Mouse (Mus musculus) midbrain, postnatal 0 days (tissue): ENCODE measurements around the gene Armcx4. TPM values are rescaled to one million over a fixed set of nuclear protein-coding genes. Genes with fewer than 3 reads are reported as not detected.
A peak's percentile ranks its signal among the peaks of the same experiment; 100 is the strongest.
"Not testable (repeated sequence)": the region's sequence is repeated elsewhere in the genome, so short reads cannot be mapped to it uniquely, and the experiment has no call there.

Source experiments
- ATAC-seq: fragments of 200-750 bp; cut with Nextera tagmentation; 2 replicates; pipeline ENCODE4 v1.8.0; 2017; ENCODE audit warnings: moderate number of reproducible peaks, mild to moderate bottlenecking, moderate TSS enrichment, moderate library complexity; ENCODE audit not compliant: low FRiP score
- DNase-seq: peaks from one replicate; pipeline ENCODE4 v3.0.0-alpha.2; 2015; ENCODE audit warnings: low spot score
- H3K27ac ChIP-seq: fragments of 300-500 bp; sonication (generic); 2 replicates; pipeline ENCODE4 v1.5.1; 2014; ENCODE audit warnings: low read depth, mild to moderate bottlenecking, low read length, mixed read lengths
- H3K27me3 ChIP-seq: fragments of 300-500 bp; sonication (generic); 2 replicates; pipeline ENCODE4 v1.6.1; 2014; ENCODE audit warnings: low read length, control low read depth, mixed read lengths; ENCODE audit not compliant: insufficient read depth
- H3K36me3 ChIP-seq: fragments of 300-500 bp; sonication (generic); 2 replicates; pipeline ENCODE4 v1.6.1; 2014; ENCODE audit warnings: low read length, control low read depth, mixed read lengths; ENCODE audit not compliant: insufficient read depth
- H3K4me1 ChIP-seq: fragments of 300-500 bp; sonication (generic); 2 replicates; pipeline ENCODE4 v1.6.1; 2014; ENCODE audit warnings: mild to moderate bottlenecking, control low read depth, antibody characterized with exemption, low read length, mixed read lengths; ENCODE audit not compliant: insufficient read depth
- H3K4me2 ChIP-seq: fragments of 300-500 bp; sonication (generic); 2 replicates; pipeline ENCODE4 v1.6.1; 2014; ENCODE audit warnings: low read depth, mild to moderate bottlenecking, low read length, mixed read lengths; ENCODE audit not compliant: poor library complexity, severe bottlenecking
- H3K4me3 ChIP-seq: fragments of 300-500 bp; sonication (generic); 2 replicates; pipeline ENCODE4 v1.5.1; 2014; ENCODE audit warnings: low read depth, mild to moderate bottlenecking, low read length, moderate library complexity
- H3K9ac ChIP-seq: fragments of 300-500 bp; sonication (generic); replicated peaks from 2 replicates; pipeline ENCODE4 v1.6.1; 2014; ENCODE audit warnings: mild to moderate bottlenecking, low read length, moderate library complexity, mixed read lengths; ENCODE audit not compliant: poor library complexity, severe bottlenecking
- H3K9me3 ChIP-seq: fragments of 300-500 bp; sonication (generic); 2 replicates; pipeline ENCODE4 v1.6.1; 2016; ENCODE audit warnings: low read length, control low read depth
- CTCF ChIP-seq: IDR thresholded peaks from 2 replicates; pipeline ENCODE4 v1.5.1; 2016; ENCODE audit warnings: antibody characterized with exemption, mild to moderate bottlenecking
- WGBS: fragments of 180-500 bp; shearing (Covaris S2); extraction: QIAGEN DNeasy Blood & Tissue Kit; methylation state at CpG from one replicate; pipeline ENCODE4 v1.1.7; 2014; 5-methylcytosine and 5-hydroxymethylcytosine counted together
- polyA plus RNA-seq: library from polyadenylated mRNA; unstranded; fragments of >200 nt; fragmentation: Nextera tagmentation; extraction: Ambion mirVana; gene quantifications from 2 replicates; pipeline ENCODE4 v1.2.1, GENCODE M21; 2015
- total RNA-seq: library from RNA; depleted of rRNA; stranded (reverse); fragments of >200 nt; gene quantifications from 2 replicates; pipeline ENCODE4 v1.2.3, GENCODE M21; 2014

Gene Armcx4
- total and polyA plus RNA-seq, 2 experiments from 2014 or later, result 6.0 to 15.0 TPM

- no peak for TF ChIP-seq CTCF
- Histone ChIP-seq H3K36me3 (peaks cover 14% of the 10 kb centered on the region; the same call in 1 of the 2 replicates), H3K4me2 (no peak overlapping the region), H3K27ac (no peak overlapping the region), H3K9me3 (no peaks in the 10 kb centered on the region), H3K27me3 (no peaks in the 10 kb centered on the region; the same call in 1 of the 2 replicates), H3K4me3 (no peak overlapping the region), H3K4me1 (no peaks in the 10 kb centered on the region), H3K9ac (no peak overlapping the region)
- DNase-seq (no peak), ATAC-seq (no peak)
- 85% methylated on average over 10 of the region's 10 CpGs for WGBS
Observed at GRCm38 (mm10) chrX:134690871-134691539, 4.7 kb downstream of the Armcx4 start.

DNA sequence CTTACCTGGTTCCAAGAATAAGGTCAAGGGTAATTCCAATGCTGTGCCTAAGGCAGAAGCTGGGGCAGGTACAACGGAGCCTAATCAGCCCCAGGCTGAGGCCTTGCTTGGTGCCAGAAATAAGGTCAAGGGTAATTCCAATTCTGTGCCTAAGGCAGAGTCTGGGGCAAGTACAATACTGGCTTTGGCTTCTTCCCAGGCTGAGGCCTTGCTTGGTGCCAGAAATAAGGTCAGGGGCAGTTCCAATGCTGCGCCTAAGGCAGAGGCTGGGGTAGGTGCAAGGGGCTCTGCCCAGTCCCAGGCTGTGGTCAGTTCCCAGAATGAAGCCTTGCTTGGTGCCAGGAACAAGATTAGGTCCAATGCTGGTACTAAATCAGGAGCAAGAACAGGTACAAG is 5.2 kb downstream of the Armcx4 start:
- no peak overlapping the region for H3K27ac ChIP-seq
- ATAC-seq (no peak), DNase-seq (no peak)
- H3K4me3 ChIP-seq, result no peak overlapping the region
- WGBS, result 92% methylated on average over 2 of the region's 2 CpGs
- peaks cover 14% of the 10 kb centered on the region; the same call in 1 of the 2 replicates for H3K36me3 ChIP-seq
- TF ChIP-seq CTCF, result no peak
- H3K4me2 ChIP-seq, result no peak overlapping the region
- H3K27me3 ChIP-seq, result no peaks in the 10 kb centered on the region; the same call in 1 of the 2 replicates
- no peaks in the 10 kb centered on the region for H3K4me1 ChIP-seq
- no peaks in the 10 kb centered on the region for H3K9me3 ChIP-seq
- H3K9ac ChIP-seq, result no peak overlapping the region

GRCm38 (mm10) chrX:134716863-134717262 is 30.5 kb downstream of the Armcx4 start:
- H3K9ac ChIP-seq, result no peak overlapping the region
- H3K4me3 ChIP-seq, result no peak overlapping the region
- no peak for ATAC-seq
- H3K4me1 ChIP-seq, result no peaks in the 10 kb centered on the region
- no peaks in the 10 kb centered on the region for H3K9me3 ChIP-seq
- 46% methylated on average over 3 of the region's 3 CpGs for WGBS
- TF ChIP-seq CTCF, result no peak
- H3K27ac ChIP-seq, result peak overlapping the region; percentile 18; the same call in 1 of the 2 replicates
- DNase-seq, result peak; percentile 2
- H3K36me3 ChIP-seq, result peaks cover 6% of the 10 kb centered on the region; the same call in 1 of the 2 replicates
- H3K4me2 ChIP-seq, result no peak overlapping the region
- no peaks in the 10 kb centered on the region for H3K27me3 ChIP-seq

DNA sequence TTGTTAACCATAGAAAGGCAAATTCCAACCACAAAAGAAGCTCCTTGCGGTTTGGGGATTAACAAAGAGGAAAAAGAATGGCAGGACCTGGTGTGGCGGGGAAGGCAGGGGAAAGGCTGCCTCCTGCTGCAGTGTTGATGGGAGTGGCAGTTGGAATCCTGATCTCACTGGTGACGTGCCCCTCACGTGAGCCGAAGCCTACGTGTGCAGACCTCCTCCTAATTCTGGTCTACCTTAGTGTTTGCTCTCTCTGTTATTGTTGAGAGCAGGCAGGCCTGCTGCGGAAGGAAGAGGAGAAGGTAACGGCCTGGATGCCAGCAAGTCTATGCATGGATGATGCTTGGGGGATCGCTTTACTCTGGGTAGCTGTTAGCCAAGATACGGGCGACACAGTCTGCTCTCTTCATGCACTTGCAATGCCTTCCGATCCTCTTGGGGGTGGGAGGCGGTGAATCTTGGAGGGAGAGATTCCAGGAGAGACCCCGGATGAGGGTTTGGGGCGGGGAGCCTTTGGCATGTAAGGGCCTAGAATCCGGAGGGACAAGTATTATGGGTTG is 31.5 kb downstream of the Armcx4 start, which contains the start of gene Armcx1:
TSS of gene Armcx1 (plus strand) at position 212 of the 557 bp plus-strand sequence.
- no peaks in the 10 kb centered on the region for H3K9me3 ChIP-seq
- peak within 1 kb of the TSS; percentile 48 for H3K4me2 ChIP-seq
- H3K36me3 ChIP-seq, result peaks cover 6% of the 10 kb centered on the region; the same call in 1 of the 2 replicates
- peak within 1 kb of the TSS; percentile 45 for H3K4me3 ChIP-seq
- 15% methylated on average over 16 of the region's 16 CpGs for WGBS
- peak; percentile 88 for DNase-seq
- H3K4me1 ChIP-seq, result no peaks in the 10 kb centered on the region
- H3K27me3 ChIP-seq, result no peaks in the 10 kb centered on the region
- peak; percentile 94 for ATAC-seq
- peak; percentile 55 for TF ChIP-seq CTCF
- peak within 1 kb of the TSS; percentile 87 for H3K27ac ChIP-seq
- peak within 1 kb of the TSS; percentile 57 for H3K9ac ChIP-seq

- Histone ChIP-seq H3K4me1 (no peaks in the 10 kb centered on the region), H3K27me3 (no peaks in the 10 kb centered on the region), H3K9ac (peak overlapping the region; percentile 57), H3K9me3 (no peaks in the 10 kb centered on the region), H3K36me3 (peaks cover 6% of the 10 kb centered on the region; the same call in 1 of the 2 replicates), H3K27ac (peak overlapping the region; percentile 87), H3K4me2 (peak overlapping the region; percentile 48), H3K4me3 (peak overlapping the region; percentile 45)
- 24% methylated on average over 14 of the region's 14 CpGs for WGBS
- ATAC-seq, result peak; percentile 92
- peak; percentile 75 for DNase-seq
- TF ChIP-seq CTCF, result no peak
Observed at GRCm38 (mm10) chrX:134718524-134718923, 32.2 kb downstream of the Armcx4 start.

DNA sequence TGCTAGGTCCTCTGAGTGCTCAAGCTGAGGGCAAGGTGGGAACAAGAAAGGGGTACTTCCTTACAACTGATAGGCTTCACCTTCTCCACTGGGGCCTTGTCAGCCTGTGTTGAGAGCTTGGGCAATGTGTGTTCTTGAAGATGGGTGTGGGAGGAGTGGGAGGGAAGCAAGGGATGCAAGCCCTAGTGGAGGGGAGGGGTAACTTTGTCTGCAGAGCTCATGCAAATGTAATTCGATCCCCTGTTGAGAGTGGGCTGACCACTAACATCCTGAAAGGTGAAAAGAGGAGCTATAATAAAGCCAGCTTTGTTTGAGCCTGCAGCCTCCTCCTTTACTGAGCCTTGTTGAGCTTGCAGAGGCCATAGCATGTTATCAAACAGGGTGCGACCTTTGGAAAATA is 37.4 kb downstream of the Armcx4 start:
- not testable (repeated sequence) for H3K36me3 ChIP-seq, H3K27ac ChIP-seq, H3K4me1 ChIP-seq, H3K4me3 ChIP-seq, H3K4me2 ChIP-seq, H3K9me3 ChIP-seq, H3K27me3 ChIP-seq, H3K9ac ChIP-seq, DNase-seq, ATAC-seq
- 43% methylated on average over 1 of the region's 2 CpGs for WGBS
